Mouse (Mus musculus): ENCODE results near the gene Kif17. TPM values are rescaled to one million over a fixed set of nuclear protein-coding genes. Genes with fewer than 3 reads are reported as not detected.

Kif17 gene
- polyA plus RNA-seq, 1 experiment from 2014 or later = 0.83 TPM

Other genes with a start within 250 kb of the Kif17 start
- 110 and 129 TPM in 2 replicates for gene Hp1bp3, start 34.1 kb upstream of the Kif17 start, polyA plus RNA-seq (2015; fragmentation: Nextera tagmentation; extraction: Ambion mirVana)
- gene Sh2d5, start within 50 bp of the Kif17 start, polyA plus RNA-seq (2015; fragmentation: Nextera tagmentation; extraction: Ambion mirVana) = 0.62 and 0.69 TPM in 2 replicates
- 379 and 414 TPM in 2 replicates for gene Ddost, start 54.3 kb downstream of the Kif17 start, polyA plus RNA-seq (2015; fragmentation: Nextera tagmentation; extraction: Ambion mirVana)
- 35.9 and 36.1 TPM in 2 replicates for gene Pink1, start 75.9 kb downstream of the Kif17 start, polyA plus RNA-seq (2015; fragmentation: Nextera tagmentation; extraction: Ambion mirVana)
- gene Cda, start 117.6 kb downstream of the Kif17 start, polyA plus RNA-seq (2015; fragmentation: Nextera tagmentation; extraction: Ambion mirVana) = 26.5 and 30.5 TPM in 2 replicates
- gene Fam43b, start 146.1 kb downstream of the Kif17 start, polyA plus RNA-seq (2015; fragmentation: Nextera tagmentation; extraction: Ambion mirVana) = 0.05 TPM in 1 of 2 replicates, not detected in the other
- 24.9 and 25.7 TPM in 2 replicates for gene Mul1, start 184.2 kb downstream of the Kif17 start, polyA plus RNA-seq (2015; fragmentation: Nextera tagmentation; extraction: Ambion mirVana)
- 4.8 and 5.5 TPM in 2 replicates for gene Camk2n1, start 203.9 kb downstream of the Kif17 start, polyA plus RNA-seq (2015; fragmentation: Nextera tagmentation; extraction: Ambion mirVana)

Measured in intestine, embryonic 15.5 days (tissue).